Mouse (Mus musculus): ENCODE measurements around the gene Fut8.

Fut8 gene

GRCm38 (mm10) chr12:77305502-77305901 lies 67.6 kb downstream of the Fut8 start:
- no peak for DNase-seq (ENCODE audit: low spot score)

GRCm38 (mm10) chr12:77306759-77307314 lies 68.9 kb downstream of the Fut8 start:
- DNase-seq (ENCODE audit: low spot score), result no peak

GRCm38 (mm10) chr12:77309507-77309906 lies 71.6 kb downstream of the Fut8 start:
- no peak for DNase-seq (ENCODE audit: low spot score)

DNA sequence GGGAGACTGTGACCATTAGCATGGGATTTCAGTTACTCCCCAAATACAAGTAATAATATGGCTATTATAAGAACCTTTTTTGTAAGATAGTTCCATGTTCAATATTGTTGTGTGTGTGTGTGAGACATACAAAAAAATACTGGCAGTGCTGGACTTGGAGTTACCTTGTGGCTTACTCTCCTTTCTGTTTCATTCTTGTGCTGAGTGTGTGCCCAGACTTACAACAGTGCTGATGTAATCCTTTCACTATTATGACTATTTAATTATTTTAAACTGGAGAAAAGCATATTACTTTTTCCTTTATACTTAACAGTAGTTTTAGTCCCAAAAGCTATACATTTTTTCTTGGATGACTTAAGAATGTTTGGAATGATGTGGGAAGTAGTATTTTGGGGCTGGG lies 75.6 kb downstream of the Fut8 start:
- DNase-seq (ENCODE audit: low spot score), result no peak

DNA sequence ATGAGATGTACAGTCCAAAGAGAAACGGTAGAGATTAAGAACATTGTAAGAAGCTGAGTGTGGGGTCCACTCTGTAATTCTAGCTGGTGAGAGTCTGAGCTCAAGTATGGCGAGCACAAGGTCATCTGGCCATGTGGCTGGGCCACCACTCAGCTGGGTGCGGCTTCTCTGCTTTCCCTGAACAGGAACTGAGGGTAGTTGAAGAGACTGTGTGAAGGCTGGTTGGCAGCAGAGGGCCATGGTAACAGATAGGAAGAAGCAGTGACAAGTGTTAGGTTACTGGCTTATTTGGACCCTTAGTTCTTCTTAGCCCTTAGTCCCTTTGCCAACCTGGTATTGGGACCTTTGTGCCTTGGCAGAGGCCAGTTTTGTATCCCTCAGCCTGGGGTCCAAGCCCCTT lies 86.2 kb downstream of the Fut8 start:
- no peak for DNase-seq (ENCODE audit: low spot score)

DNA sequence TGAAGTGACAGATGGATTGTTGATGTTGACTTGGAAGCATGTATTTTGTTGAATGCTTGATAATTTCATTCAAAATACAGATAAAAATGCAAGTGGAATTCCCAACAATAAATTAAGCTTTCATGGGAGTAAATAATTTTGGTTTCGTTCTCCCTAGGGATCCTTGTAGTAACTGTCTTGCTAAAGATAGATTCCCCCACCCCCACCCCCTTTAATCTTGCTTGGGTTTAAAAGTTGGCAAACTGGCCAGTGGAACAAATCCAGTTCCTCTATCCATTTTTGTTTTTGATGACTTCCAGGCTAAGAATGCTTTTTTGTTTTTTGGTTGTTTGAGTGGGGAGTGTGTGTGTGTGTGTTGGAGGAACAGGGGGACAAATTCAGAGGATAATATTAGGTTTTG lies 108.6 kb downstream of the Fut8 start:
- DNase-seq (ENCODE audit: low spot score), result no peak

DNA sequence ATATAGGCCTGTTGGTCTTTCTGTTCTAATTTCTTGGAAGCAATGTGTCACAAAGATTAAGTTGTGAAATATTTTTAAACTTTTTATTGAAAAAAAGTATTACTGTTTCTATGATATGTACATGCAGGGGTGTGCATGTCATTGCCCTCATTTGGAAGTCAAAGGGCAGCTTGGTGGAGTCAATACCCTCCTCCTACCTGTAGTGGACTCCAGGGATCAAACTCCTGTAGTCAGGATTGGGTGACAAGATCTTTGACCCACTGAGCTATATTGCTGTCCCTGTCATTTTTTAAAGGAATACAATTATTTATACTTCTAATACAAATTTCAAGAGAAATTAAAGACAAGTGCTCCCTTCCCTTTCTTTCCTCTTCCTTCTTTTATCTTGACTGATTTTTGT lies 111.6 kb downstream of the Fut8 start:
- no peak for DNase-seq (ENCODE audit: low spot score)

DNA sequence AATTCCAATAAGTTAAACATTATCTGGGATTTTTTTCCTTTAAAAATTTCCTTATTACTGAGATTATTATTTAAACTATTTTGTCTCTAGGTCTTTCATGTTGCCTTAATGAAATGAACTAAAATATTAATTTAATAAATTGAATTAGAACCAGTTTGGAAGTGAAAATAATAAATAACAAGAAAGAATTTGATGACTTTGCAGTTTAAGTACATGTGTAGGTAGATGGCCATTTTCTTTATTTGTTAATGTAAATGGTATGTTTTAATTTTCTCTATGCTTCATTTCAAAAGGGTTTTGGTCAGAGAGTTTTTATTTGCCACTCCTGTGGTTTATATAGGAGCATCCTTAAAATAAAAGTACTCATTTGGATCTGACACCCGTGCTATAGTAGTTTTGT lies 177.8 kb downstream of the Fut8 start:
- no peak for DNase-seq (ENCODE audit: low spot score)

GRCm38 (mm10) chr12:77421667-77422393 lies 183.9 kb downstream of the Fut8 start:
- DNase-seq (ENCODE audit: low spot score), result no peak

DNA sequence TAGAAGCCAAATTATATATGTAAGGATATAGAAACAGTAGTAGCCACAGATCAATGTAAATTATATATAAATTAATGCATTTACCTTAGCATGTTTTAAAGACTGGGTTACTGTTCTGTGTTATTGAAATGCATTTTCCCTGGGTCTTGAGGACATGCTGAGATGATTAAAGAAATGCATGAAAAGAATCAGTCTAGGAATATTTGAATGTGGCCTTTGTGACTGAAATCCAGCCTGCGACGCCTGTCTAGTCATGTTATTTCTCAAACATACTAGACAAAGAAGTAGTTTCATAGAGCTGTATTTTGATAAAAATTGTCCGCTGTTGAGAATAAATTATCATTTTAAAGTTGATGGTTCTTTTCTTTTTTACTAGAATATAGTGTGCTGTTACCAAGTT lies 188.2 kb downstream of the Fut8 start:
- DNase-seq (ENCODE audit: low spot score), result no peak

- no peak for DNase-seq (ENCODE audit: low spot score)
These were observed 190.2 kb downstream of the Fut8 start for GRCm38 (mm10) chr12:77428165-77428564.

- no peak for DNase-seq (ENCODE audit: low spot score)
These were observed 191.5 kb downstream of the Fut8 start for GRCm38 (mm10) chr12:77429381-77429780.

GRCm38 (mm10) chr12:77436733-77437132 lies 198.8 kb downstream of the Fut8 start:
- DNase-seq (ENCODE audit: low spot score), result no peak

- no peak for DNase-seq (ENCODE audit: low spot score)
These were observed 212.9 kb downstream of the Fut8 start for GRCm38 (mm10) chr12:77450816-77451215.

GRCm38 (mm10) chr12:77466178-77466577 lies 228.3 kb downstream of the Fut8 start:
- DNase-seq (ENCODE audit: low spot score), result no peak

DNA sequence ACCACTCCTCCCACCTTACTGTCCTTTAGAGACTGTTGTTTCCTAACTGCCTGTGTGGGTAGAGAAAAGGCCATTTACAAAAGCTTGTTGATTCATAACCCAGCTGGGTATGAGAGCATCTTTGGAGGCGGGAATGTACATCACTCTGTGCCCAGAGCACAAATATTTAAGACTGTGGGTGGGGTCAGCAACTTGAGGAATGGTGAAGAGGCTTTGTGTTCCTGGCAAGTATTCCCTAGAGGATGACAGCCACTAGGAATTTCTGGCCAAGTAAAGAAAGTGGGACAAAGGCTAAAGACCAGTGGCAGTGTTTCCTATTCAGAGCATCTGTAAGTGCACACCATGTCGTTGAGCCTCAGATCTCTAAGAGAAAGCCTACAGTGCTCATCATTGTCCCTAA lies 242.0 kb downstream of the Fut8 start:
- DNase-seq (ENCODE audit: low spot score), result no peak

- no peak for DNase-seq (ENCODE audit: low spot score)
These were observed 243.2 kb downstream of the Fut8 start for GRCm38 (mm10) chr12:77481153-77481552.

DNA sequence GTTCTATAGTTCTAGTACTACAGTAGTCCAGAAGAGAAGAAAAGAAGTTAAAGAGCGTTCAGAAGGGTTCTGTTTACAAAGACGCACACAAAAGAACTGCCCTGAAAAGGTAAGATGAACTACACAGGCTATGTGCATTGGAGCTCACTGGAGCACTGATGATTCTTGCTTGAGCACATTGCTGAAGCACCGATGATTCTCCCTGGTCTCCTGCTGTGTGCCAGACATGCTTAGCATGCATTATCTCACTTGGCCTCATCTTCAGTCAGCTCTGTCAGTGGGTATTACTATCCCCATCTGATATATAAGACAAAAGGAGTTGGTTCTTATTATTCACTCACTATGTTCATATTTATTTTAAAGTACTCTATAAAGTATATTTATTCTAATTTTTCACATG lies 243.9 kb downstream of the Fut8 start:
- DNase-seq (ENCODE audit: low spot score), result no peak

DNA sequence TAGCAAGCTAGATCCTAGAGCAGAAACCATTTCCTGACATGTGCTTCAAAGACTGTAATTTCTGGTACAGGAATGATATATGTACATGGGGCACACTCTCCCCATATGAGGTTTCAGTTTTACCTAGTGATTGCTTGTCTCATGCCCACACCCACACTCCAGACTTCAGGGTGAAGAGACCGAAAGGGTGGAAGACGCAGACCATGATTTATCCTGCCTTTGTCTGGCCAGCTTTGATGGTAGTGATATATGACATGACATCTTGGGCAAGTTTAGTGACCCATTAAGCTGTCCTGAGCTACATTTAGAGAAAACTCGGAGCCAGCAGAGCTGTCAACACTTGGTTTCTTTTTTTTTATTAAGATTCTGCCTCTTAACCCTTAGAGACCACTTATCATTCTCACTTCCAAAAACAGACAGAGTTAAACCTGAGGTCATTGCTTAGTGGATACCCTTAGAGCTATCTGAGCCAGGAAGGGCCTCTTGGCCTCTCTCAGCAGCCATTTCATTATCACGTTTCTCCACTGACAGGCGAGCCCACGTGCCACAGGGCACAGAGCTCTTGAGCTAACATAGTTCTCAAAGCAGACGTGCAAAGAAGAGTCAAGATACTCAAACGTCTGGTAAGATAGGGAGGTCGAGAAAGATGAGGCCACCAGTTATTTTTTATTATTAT lies 245.4 kb downstream of the Fut8 start:
- DNase-seq (ENCODE audit: low spot score), result no peak

- DNase-seq (ENCODE audit: low spot score), result no peak
These were observed 246.8 kb downstream of the Fut8 start for GRCm38 (mm10) chr12:77484761-77485160.

GRCm38 (mm10) chr12:77491478-77491877 lies 253.6 kb downstream of the Fut8 start:
- no peak for DNase-seq (ENCODE audit: low spot score)

DNA sequence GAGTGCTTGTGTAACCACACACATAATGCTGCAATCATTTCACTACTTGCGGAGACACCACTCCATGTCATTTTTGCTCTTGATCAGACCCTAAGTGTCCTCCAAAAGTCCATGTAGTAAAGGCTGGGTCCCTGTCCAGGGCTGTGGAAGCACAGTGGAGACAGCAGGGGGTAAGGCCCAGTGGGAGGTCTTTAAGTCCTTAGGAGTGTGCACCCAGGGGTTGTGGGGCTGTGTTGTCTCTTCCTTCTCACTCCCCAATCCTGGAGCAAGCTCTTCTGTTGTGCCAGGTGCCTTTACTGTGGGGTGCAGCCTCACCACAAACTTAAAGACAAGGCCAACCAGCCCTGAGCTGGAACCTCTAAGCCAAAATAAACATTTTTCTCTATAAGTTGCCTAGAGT lies 257.9 kb downstream of the Fut8 start:
- no peak for DNase-seq (ENCODE audit: low spot score)

- DNase-seq (ENCODE audit: low spot score), result no peak
These were observed 260.2 kb downstream of the Fut8 start for GRCm38 (mm10) chr12:77498153-77498552.

All from ovary, postnatal 14 days (tissue).